Mouse (Mus musculus): ENCODE data around the gene Olfr376. TPM values are rescaled to one million over a fixed set of nuclear protein-coding genes. Genes with fewer than 3 reads are reported as not detected.

Gene Olfr376
- not detected for total RNA-seq (2021)
- long read RNA-seq, experiment 1, result 0 reads
- long read RNA-seq, experiment 2, result 0 reads

DNA sequence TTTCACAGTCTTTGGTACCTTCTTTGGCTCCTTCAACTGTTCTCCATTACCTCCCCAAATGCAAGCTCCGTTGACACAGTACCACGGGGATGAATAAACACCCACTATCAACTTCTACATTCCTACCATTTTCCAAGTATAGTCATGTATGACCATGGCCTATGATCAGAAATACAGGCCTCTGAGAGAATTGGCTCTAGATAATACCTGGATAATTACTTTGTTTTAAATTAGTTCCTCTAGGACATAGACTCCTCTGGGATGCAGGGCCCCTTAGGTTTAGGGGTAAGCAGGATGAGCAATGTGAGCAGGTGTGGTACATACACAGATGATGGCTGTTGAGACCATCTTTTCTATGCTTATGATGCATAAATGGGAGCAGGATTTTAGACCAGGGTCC lies at the start of gene Olfr376:
TSS of gene Olfr376 (plus strand) at position 301 of the 400 bp plus-strand sequence.
- H3K4me3 ChIP-seq, result no peak within 1 kb of the TSS
- no peak for TF ChIP-seq CTCF (IDR thresholded peaks at IDR 0.05)
- H3K27ac ChIP-seq, result no peak within 1 kb of the TSS
- DNase-seq, result no peak
- intact Hi-C loops (cut with DNase I), result no loop called here

DNA sequence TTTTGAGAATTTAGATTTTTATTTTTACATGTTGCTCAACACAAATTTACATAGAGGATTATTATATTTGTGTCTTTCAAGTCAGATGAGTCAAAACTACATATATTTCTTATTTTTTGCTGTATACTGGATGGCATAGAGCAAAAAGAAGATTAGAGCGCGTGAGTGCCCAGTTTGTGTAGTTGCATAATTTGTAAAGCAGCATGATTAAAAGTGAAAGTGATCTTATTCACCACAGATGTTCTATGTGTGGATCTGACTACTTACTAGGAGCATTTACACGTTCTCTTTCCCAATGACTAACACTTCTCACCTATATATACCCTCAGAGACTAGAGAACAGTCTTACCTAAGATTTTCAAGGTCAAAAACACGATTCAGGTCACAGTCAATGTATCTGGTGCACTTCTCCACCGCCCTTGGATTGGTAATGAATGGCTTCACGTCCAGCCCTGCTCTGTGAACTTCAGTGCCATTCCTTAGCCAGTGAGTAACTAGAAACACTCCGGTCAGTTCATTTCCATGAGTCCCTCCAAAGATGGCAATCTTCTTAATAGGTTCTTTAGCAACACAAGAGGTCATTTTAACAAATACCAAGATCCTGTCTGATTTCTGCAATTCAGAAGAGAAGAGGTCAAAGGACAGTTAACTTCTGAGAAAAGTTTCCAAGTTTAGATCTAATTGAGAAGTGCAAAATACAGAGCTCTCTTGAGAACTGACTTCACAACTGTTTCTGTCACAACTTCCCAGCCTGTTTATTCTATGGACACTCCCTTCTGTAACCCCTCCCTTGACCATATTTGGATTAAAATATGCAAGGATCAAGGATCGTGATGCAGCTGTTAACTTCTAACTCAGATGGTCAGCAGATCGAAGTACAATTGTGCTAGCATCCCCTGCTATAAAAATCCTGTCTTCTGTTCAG lies 46.9 kb upstream of the Olfr376 start:
- Histone ChIP-seq H3K4me3 (peak overlapping the region; percentile 58), H3K27ac (peak overlapping the region; percentile 46)
- no peak for DNase-seq
- no peak for TF ChIP-seq CTCF (IDR thresholded peaks at IDR 0.05)
- intact Hi-C loops (cut with DNase I), result no loop called here

DNA sequence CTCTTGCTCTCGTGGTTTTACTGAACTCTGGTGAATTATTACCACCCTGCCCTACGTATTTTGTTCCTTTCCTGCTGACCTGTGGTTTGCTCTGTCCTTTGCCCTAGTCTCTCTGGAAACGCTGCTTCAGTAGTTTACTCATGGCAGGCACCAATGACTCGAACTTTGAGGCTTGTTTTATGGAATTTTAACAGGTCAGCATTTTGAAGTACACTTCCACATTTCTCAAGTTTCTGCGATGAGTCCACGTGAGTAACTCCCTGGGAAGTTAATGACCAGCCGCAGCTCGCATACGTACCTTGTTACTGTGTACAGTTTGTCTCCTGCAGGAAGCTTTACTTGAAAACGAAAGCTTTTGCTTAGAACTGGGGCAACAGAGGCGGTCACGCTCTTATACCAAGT lies 44.6 kb upstream of the Olfr376 start:
- Histone ChIP-seq H3K4me3 (peak overlapping the region; percentile 60), H3K27ac (peak overlapping the region; percentile 66)
- no peak for TF ChIP-seq CTCF (IDR thresholded peaks at IDR 0.05)
- intact Hi-C loops (cut with DNase I), result no loop called here
- DNase-seq, result peak; percentile 19

DNA sequence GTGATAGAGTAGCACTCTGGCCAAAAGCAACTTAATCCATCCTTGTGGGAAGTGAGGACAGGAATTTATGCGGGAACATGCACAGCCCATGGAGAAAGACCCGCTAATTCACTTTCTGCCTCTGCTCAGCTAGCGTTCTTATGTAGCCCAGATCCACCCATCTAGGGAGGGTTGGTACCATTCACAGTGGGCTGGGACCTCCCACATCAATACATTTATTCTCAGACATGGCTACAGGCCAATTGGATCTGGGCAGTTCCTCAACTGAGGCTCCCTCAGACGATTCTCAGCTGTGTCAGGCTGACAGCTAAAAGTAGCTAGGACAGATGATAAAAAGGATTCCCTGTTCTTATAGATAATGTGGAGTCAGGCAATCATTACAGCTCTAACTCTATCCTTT lies 43.7 kb upstream of the Olfr376 start:
- no peak for DNase-seq
- intact Hi-C loops (cut with DNase I), result no loop called here
- Histone ChIP-seq H3K4me3 (no peak overlapping the region), H3K27ac (no peak overlapping the region)
- TF ChIP-seq CTCF (IDR thresholded peaks at IDR 0.05), result no peak

DNA sequence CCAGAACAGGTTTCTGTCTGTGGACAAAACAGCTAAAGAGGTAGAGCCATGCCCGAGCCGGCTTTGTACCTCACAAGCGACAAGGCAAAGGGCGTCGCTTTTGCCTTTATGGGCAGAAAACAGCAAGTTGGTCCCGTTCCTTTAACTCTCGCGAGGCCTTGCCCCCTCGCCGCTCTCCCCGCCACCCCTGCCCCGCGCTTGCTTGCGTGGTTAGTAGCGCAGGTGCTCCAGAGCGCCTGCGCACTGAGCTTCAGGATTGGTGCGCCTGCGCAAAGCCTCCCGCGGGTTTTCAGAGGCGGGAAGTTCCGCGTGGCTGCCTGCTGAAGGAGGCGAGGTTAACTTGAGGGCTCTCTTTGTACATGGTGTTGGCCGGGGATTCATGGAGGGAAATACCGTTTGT lies 41.6 kb upstream of the Olfr376 start, which contains the start of the genes Aspa, Gm49340 and Spata22:
TSS of gene Aspa (minus strand) at position 155 of the 400 bp plus-strand sequence.
TSS of gene Gm49340 (plus strand) at position 300 of the 400 bp plus-strand sequence.
TSS of gene Spata22 (plus strand) at position 300 of the 400 bp plus-strand sequence.
- no peak for TF ChIP-seq CTCF (IDR thresholded peaks at IDR 0.05)
- DNase-seq, result no peak
- no peak within 1 kb of the TSS for H3K27ac ChIP-seq
- intact Hi-C loops (cut with DNase I), result no loop called here
- no peak within 1 kb of the TSS for H3K4me3 ChIP-seq

DNA sequence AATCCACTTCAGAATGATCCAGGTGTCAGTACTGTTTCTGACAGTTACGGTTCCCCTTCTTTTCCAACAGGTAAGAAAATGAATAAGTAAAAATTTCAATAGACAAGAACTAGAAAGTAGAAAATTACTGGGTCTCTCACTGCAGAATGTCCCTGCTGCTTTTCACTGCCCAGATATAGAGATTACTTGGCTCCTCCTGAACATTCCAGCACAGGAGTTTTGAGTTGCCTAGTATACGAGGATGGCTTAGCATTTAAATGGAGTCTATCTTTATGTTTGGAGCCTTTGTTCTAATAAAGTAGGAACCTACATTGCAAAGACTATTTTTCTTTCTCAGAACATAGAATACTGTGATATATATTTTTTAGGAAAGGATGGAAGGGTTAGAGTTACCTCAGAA lies 37.7 kb upstream of the Olfr376 start:
- intact Hi-C loops (cut with DNase I), result no loop called here
- H3K4me3 ChIP-seq, result no peak overlapping the region
- DNase-seq, result no peak
- TF ChIP-seq CTCF (IDR thresholded peaks at IDR 0.05), result no peak
- H3K27ac ChIP-seq, result no peak overlapping the region

DNA sequence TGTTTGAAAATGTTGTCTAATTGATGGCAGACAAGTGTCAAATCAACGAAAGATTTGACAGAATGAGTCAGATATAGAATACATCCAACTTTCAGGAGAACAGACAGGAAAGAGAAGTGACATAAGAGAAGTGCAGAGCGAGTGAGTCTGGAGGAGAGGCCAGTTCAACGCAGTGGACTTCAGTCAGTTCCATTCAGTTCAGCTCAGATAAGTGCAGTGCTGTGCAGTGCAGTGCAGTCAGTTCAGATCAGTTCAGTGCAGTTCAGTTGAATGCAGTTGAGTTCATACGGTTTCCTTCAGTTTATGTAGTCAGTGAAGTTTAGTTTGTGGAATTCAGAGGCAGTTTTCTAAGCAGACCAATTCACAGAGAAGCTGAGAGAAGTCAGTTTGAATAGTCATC lies 34.1 kb upstream of the Olfr376 start:
- no peak for DNase-seq
- no peak for TF ChIP-seq CTCF (IDR thresholded peaks at IDR 0.05)
- H3K4me3 ChIP-seq, result no peak overlapping the region
- no peak overlapping the region for H3K27ac ChIP-seq
- intact Hi-C loops (cut with DNase I), result no loop called here

DNA sequence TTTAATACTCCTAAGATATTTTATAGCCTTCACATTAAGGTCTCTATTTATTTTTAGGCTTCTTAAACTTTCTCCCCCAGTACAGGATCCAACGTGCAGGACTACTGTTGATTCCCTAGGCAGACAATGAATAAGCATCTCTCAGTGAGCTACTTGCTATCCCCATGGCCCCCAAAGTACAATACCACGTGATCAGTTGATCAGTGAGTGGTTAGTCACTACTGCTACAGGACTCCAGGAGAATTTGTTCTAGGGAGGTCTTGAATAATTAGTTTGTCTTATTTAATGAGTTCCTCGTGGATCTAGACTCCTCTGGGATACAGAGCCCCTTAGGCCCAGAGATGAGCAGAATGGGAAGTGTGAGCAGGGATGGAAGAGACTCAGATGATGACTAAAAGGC lies 20.6 kb upstream of the Olfr376 start, which contains the start of gene Olfr20:
TSS of gene Olfr20 (plus strand) at position 301 of the 400 bp plus-strand sequence.
- intact Hi-C loops (cut with DNase I), result no loop called here
- no peak for DNase-seq
- TF ChIP-seq CTCF (IDR thresholded peaks at IDR 0.05), result no peak
- Histone ChIP-seq H3K27ac (no peak within 1 kb of the TSS), H3K4me3 (no peak within 1 kb of the TSS)

DNA sequence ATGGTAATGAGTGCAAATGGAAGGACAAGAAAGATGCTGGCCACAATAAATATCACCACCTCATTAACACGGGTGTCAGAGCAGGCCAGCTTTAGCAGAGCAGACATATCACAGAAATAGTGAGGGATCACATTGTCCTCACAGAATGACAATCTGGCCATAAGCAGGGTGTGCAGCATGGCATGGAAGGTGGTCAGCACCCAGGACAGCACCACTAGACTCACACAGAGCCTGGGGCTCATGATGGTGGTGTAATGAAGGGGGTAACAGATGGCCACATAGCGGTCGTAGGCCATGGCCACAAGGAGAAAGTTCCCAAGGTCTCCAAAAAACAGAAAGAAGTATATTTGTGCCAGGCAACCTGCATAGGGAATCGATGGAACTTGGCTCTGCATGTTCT lies 24.3 kb downstream of the Olfr376 start:
- no peak for DNase-seq
- no peak for TF ChIP-seq CTCF (IDR thresholded peaks at IDR 0.05)
- intact Hi-C loops (cut with DNase I), result no loop called here
- no peak overlapping the region for H3K4me3 ChIP-seq
- H3K27ac ChIP-seq, result no peak overlapping the region

DNA sequence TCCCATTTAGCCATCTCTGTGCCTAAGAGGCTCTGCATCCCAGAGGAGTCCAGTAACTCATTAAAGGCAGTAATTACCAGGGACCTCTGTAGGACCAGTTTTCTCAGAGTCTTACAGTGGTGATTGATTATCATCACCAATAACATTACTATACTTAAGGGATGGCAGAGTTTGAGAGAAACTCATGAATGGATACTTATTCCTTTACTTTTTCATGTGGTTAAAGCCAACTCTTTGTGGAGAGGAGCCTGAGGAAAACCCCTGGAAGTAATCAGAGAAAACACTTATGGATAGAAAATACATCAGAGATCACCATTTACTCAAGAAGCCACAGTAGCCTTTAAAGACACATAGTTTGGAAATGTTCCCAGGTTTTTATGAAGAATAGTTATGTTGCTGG lies 28.5 kb downstream of the Olfr376 start, which contains the start of gene Olfr1:
TSS of gene Olfr1 (minus strand) at position 101 of the 400 bp plus-strand sequence.
- H3K27ac ChIP-seq, result no peak within 1 kb of the TSS
- no peak for TF ChIP-seq CTCF (IDR thresholded peaks at IDR 0.05)
- H3K4me3 ChIP-seq, result no peak within 1 kb of the TSS
- intact Hi-C loops (cut with DNase I), result no loop called here
- DNase-seq, result no peak

Other genes starting within 250 kb of the Olfr376 start
- gene Haspin, start 233.0 kb upstream of the Olfr376 start, total RNA-seq (2021), result under 1 TPM in 1 of 2 experiments, not detected in 1; 0.08 TPM
- gene P2rx5, start 210.8 kb upstream of the Olfr376 start, total RNA-seq (2021), result 10 to 100 TPM in 1 of 2 experiments, 1 to 10 TPM in 1; 7.0 to 12.9 TPM
- 10 to 100 TPM; 82.6 to 93.4 TPM for gene Emc6, start 194.2 kb upstream of the Olfr376 start, total RNA-seq (2021)
- 10 to 100 TPM in 1 of 2 experiments, 1 to 10 TPM in 1; 6.5 to 13.9 TPM for gene Tax1bp3, start 194.2 kb upstream of the Olfr376 start, total RNA-seq (2021)
- gene Ctns, start 172.2 kb upstream of the Olfr376 start, total RNA-seq (2021), result 1 to 10 TPM; 5.7 to 7.8 TPM
- under 1 TPM; 0.50 to 0.66 TPM for gene Shpk, start 171.8 kb upstream of the Olfr376 start, total RNA-seq (2021)
- gene Trpv1, start 137.0 kb upstream of the Olfr376 start, total RNA-seq (2021), result under 1 TPM; 0.06 to 0.20 TPM
- gene Trpv3, start 103.9 kb upstream of the Olfr376 start, total RNA-seq (2021), result not detected
- gene Aspa, start 41.6 kb upstream of the Olfr376 start, total RNA-seq (2021), result 1 to 10 TPM; 2.1 to 5.1 TPM
- gene Gm49340, start 41.5 kb upstream of the Olfr376 start, total RNA-seq (2021), result not detected
- gene Spata22, start 41.5 kb upstream of the Olfr376 start, total RNA-seq (2021), result not detected
- gene Olfr20, start 20.5 kb upstream of the Olfr376 start, total RNA-seq (2021), result not detected
- not detected for gene Olfr1, start 28.4 kb downstream of the Olfr376 start, total RNA-seq (2021)
- not detected for gene Olfr378, start 57.2 kb downstream of the Olfr376 start, total RNA-seq (2021)
- gene Olfr380, start 86.3 kb downstream of the Olfr376 start, total RNA-seq (2021), result not detected
- not detected for gene Olfr381, start 120.4 kb downstream of the Olfr376 start, total RNA-seq (2021)
- not detected for gene Olfr382, start 146.0 kb downstream of the Olfr376 start, total RNA-seq (2021)
- not detected for gene Olfr385, start 221.8 kb downstream of the Olfr376 start, total RNA-seq (2021)
- not detected for gene Olfr384, start 227.3 kb downstream of the Olfr376 start, total RNA-seq (2021)